Mouse (Mus musculus) yolk sac, embryonic 10.5 days (tissue): ENCODE data around the gene Lrrc26.
A peak's percentile ranks its signal among the peaks of the same experiment; 100 is the strongest.

Experiments
- DNase-seq: peaks from one replicate; pipeline ENCODE4 v3.0.0-alpha.2; 2017; ENCODE audit warnings: low spot score

Gene Lrrc26

GRCm38 (mm10) chr2:25266720-25267119, 23.0 kb upstream of the Lrrc26 start:
- DNase-seq = no peak

GRCm38 (mm10) chr2:25267241-25267640, 22.5 kb upstream of the Lrrc26 start:
- no peak for DNase-seq

DNA sequence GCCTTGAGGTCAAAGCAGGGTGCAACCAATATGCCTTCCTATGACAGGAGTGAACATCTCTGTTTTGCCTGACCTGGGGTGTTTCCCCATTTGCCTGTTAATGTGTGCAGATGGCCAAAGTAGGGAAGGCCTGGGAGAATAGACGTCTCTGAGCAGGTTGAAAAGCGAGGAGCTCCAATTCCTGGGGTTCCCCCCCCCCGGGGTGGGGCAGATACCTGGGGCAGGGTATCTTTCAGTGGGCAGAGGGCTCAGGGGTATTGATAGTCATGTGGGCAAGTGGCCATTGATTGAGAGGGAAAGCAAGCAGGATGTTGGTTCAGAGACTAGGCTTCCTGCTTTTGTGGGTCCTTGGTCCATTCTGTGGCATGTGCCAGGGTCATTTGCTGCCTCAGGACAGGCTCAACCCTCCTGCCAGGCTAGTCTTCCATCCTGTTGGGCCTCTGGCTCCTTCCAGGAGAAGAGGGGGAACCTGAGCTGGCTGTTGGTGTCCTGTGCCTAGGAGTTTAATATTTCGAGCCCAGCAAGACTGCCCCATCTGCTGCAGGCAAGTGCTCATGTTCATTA, 21.9 kb upstream of the Lrrc26 start:
- DNase-seq = no peak

- peak; percentile 97 for DNase-seq
Measured at GRCm38 (mm10) chr2:25271827-25272511, 17.7 kb upstream of the Lrrc26 start, which contains the start of the genes Ssna1 and Anapc2. Gene Ssna1, minus strand, starts transcription at chr2:25272438. Gene Anapc2, plus strand, starts transcription at chr2:25272478.

- no peak for DNase-seq
Measured at GRCm38 (mm10) chr2:25272515-25272914, 17.2 kb upstream of the Lrrc26 start.

- DNase-seq = no peak
Measured at GRCm38 (mm10) chr2:25273010-25273409, 16.7 kb upstream of the Lrrc26 start.

DNA sequence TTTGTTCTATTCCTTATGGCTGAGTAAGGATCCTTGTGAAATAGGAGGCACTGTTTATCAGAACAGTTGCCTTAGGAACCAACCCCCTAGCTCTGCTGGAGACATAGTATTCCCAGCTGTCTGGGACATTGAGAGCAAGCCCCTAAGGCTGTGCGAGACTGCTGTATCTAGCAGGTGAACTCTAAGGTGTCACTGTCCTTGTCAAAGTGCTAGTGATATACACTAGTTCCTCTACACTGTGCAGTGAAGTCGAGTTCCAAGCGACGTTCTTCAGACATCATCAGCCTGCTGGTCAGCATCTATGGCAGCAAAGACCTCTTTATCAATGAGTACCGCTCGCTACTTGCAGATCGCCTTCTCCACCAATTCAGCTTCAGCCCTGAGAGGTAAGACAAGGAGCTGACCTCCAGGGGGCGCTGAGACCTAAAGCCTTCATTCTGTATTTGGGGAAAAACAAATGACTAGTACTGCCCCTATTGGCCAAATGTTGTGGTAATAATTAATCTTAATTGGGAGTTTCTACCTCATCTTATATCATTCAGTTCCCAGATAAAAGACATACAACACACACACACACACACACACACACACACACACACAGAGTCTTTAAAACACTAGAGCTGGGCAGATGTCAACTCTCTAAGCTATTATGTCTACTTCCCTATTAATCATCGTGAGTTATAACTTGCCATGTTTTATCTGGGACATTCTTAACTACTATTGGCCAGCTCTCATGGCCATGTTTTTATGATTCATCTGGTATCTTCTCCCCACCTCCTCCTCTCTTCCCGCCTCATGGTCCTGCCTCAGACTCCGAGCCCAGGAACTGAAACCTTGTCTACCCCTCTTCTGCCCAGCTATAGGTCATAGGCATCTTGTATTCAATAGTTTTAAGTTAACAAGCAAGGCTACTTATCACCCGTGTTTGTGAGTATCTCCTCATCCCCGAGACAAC, 10.5 kb upstream of the Lrrc26 start:
- DNase-seq = no peak

GRCm38 (mm10) chr2:25285551-25285950, 4.2 kb upstream of the Lrrc26 start:
- DNase-seq = no peak

DNA sequence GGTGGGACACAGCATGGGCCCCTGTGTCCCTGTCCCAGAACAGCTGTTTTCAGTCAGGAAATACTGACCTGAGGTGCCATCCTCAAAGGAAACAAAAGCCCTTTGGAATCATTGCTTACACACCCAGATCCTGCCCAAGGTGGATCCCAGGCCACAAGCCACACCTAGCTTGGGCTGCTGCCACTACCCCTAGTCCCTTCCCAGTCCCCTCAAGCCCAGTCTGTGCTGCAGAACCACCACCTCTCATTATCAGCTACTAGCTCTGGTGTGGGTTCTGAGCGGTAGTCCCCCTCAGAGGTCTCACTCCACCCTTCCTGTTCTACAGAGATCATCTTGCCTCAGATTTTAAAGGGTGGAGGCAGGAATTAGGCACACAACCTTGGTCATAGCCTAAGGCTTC, 3.4 kb upstream of the Lrrc26 start:
- DNase-seq = no peak

GRCm38 (mm10) chr2:25286837-25287636, 2.7 kb upstream of the Lrrc26 start:
- no peak for DNase-seq

DNA sequence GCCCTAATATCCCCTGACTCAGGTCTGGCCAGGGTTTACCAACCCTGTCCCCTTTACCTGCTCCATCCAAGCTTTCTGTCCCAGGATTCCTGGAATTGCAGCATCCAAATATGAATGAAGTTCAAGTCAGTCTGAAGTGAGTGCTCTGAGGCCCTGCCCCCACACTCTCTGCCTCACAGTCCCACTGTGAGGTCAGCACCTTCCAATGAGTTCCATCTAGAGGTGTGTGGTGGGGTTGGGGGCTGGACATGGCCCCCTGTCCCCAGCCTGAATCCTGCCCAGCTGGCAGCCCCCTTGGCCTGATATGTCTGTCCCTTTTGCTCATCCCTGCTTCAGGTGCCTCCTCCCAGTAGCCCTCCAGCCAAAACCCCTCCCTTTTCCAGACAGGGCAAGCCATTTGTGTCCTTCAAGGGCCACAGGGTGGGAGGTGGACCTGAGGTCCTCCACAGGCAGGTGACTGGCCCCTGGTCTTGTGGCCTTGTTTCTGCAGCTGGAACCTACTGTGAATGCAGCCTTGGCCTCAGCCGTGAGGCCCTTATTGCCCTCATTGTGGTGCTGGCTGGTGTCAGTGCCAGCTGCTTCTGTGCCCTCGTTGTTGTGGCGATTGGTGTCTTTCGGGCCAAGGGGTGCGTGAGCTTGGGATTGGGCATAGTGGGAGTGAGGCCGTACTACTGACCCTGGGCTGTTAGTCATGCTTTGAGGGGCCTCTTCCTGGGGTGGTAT, 1.6 kb upstream of the Lrrc26 start, which contains the start of gene Tmem210:
Tmem210 (plus strand) TSS at position 219 of the 723 bp plus-strand sequence.
- DNase-seq = no peak

DNA sequence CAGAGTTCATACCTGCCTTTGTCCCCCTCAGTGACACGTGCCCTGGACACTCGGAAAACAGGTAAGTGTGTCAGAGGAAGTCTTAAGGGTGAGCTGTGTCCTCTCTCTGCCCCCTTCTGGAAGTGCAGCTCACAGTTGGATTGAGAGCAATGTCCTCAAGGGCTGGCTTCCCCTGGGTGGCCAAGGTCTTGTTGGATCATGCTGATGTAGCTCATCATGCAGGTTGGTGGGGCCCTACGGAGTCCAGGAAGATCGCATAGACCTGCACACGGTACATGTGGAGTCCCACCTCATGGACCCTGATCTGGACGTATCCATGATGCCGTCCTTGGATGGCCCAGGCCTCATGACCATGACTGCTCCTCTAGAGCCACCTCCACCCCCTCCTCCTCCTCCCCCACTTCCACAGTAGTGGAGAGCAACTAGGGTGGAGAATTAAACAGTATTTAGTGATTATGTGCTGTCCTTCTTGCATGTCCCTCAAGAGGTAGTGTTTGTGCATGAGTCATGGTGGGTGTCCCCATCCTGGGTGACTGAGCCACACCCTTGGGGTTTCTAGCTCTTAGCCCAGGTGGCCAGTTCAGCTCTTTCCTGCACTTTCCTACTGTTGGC, 875 bp upstream of the Lrrc26 start:
- no peak for DNase-seq

GRCm38 (mm10) chr2:25290101-25290815, 543 bp downstream of the Lrrc26 start:
- no peak for DNase-seq

DNA sequence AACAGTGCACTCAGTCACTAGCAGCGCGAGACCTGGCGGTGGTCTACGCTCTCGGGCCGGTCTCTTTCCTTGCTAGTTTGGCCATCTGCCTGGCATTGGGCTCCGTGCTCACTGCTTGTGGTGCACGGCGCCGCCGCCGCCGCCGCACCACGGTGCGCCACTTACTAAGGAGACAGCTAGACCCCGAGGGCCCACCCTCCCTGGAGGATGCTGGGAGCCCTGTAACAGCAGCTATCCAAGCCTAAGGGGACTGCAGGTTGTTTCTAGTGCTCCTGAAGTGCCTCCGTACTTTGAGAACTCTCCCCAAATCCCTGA, 1.1 kb downstream of the Lrrc26 start:
- no peak for DNase-seq

DNA sequence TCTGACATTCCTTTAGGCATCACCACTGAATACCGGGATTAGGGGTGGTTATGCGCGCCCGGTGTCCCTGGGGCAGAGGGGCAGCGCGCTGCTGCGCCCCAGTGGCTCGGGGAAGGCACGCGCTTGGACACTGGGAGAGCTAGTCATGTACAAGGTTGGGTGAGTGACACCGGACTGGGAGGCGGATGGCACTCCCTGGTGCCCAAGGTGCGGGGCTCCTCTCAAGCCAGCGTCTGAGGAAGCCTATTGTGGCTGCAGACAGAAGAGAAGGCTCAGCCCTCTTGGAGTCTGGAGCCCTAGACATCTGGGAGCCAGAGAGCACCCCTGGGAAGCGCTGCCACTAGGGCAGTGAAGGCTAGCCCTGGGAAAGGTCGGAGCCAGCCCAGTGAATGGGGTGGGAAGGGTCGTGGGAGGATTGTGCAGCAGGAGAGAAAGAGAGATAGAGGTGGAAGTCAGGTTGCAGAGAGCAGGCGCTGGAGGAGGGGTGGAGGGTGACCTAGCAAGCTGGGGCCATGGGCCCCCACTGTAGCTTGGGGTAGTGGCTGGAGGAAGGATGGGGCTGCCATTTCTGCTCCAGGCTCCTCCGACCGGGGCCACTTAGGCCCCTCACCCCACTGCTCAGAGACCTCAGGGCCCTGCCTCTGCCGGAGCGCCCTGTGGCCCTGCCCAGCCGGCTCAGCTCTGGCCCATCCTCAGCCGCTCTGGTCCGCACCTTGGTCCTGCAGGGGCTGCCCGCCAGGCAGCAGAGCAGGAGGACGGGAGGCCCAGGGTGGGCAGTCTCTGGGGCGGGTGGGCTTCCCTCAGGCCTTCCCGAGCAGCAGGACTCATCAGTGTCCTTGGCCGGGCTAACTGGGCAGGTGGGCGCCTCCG, 1.7 kb downstream of the Lrrc26 start:
- DNase-seq = no peak

DNA sequence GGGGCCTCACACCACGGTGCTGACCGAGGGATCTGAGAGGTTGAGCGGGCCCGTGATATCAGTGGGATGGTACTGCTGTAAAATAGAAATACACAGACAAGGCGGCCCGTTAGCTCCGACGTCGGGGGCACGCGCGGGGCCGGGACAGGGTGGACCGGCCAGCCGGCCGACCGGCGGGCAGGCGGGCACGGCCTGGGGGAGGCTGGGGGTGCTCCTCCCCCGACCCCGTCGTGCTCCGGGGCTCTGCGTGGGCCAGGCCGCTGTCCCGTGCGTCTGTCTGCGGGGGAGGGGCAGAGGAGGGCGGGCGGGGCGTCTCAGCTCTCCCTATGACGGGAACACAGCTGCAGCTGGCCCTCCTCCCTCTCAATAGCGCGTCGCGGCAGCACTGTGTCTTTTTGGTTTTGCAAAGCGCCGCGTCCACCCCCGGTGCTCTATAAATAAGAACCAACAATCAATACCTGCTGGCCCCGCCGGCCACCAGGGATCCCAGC, 2.4 kb downstream of the Lrrc26 start:
- DNase-seq = no peak

- peak; percentile 9 for DNase-seq
Measured at GRCm38 (mm10) chr2:25292856-25293255, 3.1 kb downstream of the Lrrc26 start.

DNA sequence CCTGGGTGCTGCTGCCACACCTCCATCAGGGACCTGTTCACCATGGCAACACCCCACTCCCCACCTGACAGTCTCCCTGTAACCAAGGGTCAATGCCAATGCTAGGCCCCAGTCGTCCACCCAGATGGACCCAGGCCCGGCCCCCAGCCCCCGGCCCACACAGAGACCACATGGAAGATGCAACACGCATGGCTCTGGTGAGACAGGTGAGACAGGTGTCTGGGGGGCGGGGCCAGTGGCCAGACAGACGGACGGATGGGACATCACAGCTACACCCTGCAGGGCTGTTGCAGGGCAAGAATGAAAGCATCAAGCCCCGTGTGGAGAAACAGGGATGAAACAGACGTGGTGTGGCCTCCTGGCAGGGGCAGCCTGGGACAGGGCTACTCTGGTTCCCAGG, 4.0 kb downstream of the Lrrc26 start:
- no peak for DNase-seq

DNA sequence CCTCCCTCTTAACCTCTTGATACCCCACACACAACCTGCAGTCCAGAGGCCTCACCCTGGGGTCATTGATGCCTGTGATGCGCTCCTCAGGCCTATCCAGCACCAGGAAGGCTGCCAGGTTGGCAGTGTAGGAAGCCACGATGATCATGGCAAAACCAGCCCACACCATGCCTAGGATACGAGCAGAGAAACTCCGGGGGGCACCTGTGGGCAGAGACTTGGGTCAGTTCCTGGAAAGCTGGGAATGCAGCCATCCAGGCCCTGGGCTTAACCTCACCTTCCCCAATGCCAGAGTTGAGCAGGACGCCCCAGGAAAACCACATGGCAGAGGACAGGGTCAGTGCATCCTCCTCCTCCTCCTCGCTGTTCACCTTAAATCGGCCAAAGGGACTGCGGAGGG, 7.4 kb downstream of the Lrrc26 start:
- DNase-seq = no peak
